Mouse (Mus musculus) C2C12 (cell line): ENCODE results near the gene Clta. TPM values are rescaled to one million over a fixed set of nuclear protein-coding genes. Genes with fewer than 3 reads are reported as not detected.
"Not testable (repeated sequence)": the region's sequence is repeated elsewhere in the genome, so short reads cannot be mapped to it uniquely, and the experiment has no call there.

Experiments used
- H3K27me3 ChIP-seq: one replicate; pipeline ENCODE4 v1.6.1; 2011; ENCODE audit not compliant: control insufficient read depth, insufficient read depth, insufficient read length
- H3K36me3 ChIP-seq: one replicate; pipeline ENCODE4 v1.6.1; 2011; ENCODE audit not compliant: control insufficient read depth, insufficient read depth
- H3K4me3 ChIP-seq: one replicate; pipeline ENCODE4 v1.5.1; 2011; ENCODE audit warnings: mild to moderate bottlenecking, control low read depth; ENCODE audit not compliant: poor library complexity, insufficient read depth, severe bottlenecking
- H3K79me2 ChIP-seq: one replicate; pipeline ENCODE4 v1.6.1; 2011; ENCODE audit not compliant: control insufficient read depth, insufficient read depth
- H3K79me3 ChIP-seq: one replicate; pipeline ENCODE4 v1.6.1; 2011; ENCODE audit warnings: low read depth, control low read depth
- H3ac ChIP-seq: one replicate; pipeline ENCODE3; 2011; ENCODE audit warnings: low read depth; ENCODE audit not compliant: control insufficient read depth, insufficient read length
- CEBPB ChIP-seq: IDR thresholded peaks from one replicate; pipeline ENCODE4 v1.6.1; 2011; ENCODE audit warnings: low read depth, mild to moderate bottlenecking, control low read depth, moderate library complexity
- CTCF ChIP-seq: IDR thresholded peaks from one replicate; pipeline ENCODE4 v1.5.1; 2011; ENCODE audit not compliant: control insufficient read depth, insufficient read depth, insufficient read length
- FOSL1 ChIP-seq: IDR thresholded peaks from one replicate; pipeline ENCODE4 v1.8.0; 2011; ENCODE audit warnings: mild to moderate bottlenecking, low read length; ENCODE audit not compliant: poor library complexity, insufficient read depth, severe bottlenecking
- MAX ChIP-seq: IDR thresholded peaks from one replicate; pipeline ENCODE4 v1.6.1; 2011; ENCODE audit warnings: mild to moderate bottlenecking, control low read depth
- MYOD1 ChIP-seq: IDR thresholded peaks from one replicate; pipeline ENCODE4 v1.6.1; 2011; ENCODE audit warnings: low read depth; ENCODE audit not compliant: control insufficient read depth, insufficient read length
- MYOG ChIP-seq: IDR thresholded peaks from one replicate; pipeline ENCODE4 v1.6.1; 2011; ENCODE audit not compliant: control insufficient read depth, insufficient read length; ENCODE audit errors: extremely low read depth
- USF1 ChIP-seq: IDR thresholded peaks from one replicate; pipeline ENCODE4 v1.6.1; 2011; ENCODE audit warnings: low read depth, mild to moderate bottlenecking, control low read depth, moderate library complexity
- polyA plus RNA-seq: library from polyadenylated mRNA; unstranded; fragments of >200 nt; fragmentation: generic; extraction: Trizol; gene quantifications from one replicate; pipeline ENCODE4 v1.2.1, GENCODE M21; 2012; ENCODE audit warnings: missing spikeins

The Clta gene
- polyA plus RNA-seq, 1 experiment: 470 TPM

DNA sequence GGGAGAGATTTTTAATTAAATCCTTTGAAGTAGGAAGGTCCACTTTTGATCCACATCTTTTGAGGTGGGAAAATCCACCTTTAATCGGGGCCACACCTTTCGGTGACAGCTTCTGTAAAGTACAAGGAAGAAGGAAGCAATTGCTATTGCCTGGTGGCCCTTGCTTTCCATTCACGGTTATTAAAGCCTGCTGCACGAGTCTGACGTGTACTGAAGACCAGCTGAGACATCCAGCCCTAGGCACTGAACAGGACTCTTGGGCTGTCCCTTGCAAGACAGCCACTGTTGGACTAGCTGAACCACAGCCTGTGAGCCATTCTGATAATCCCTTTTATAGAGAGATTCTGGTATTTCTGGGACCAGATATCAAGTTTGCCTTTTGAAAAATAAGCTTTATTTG lies 32.2 kb downstream of the Clta start:
- TF ChIP-seq CEBPB (no peak), USF1 (no peak), CTCF (no peak), FOSL1 (no peak), MYOG (no peak)
- Histone ChIP-seq H3K79me3 (no peaks in the 10 kb centered on the region), H3ac (no peak overlapping the region), H3K36me3 (peaks cover 43% of the 10 kb centered on the region), H3K4me3 (no peak overlapping the region), H3K79me2 (no peaks in the 10 kb centered on the region), H3K27me3 (no peaks in the 10 kb centered on the region)

DNA sequence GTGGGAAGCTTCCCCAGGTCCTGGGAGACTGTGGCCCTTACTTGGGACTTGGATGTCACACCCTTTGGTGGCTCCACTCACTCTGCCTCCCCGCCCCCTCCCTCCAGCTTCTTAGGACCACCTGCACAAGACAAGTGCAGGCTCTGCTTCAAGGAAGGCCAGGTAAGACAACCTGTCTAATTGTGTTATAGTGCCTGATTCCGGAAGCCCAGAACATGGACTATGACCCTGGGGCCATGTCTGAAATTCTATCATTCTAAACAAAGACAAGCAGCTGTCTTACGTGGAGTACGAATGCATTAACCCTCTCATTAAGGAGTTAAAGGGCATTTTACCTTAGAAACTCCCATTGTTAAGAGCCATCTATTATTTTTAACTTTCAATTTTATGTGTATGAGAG lies 36.5 kb downstream of the Clta start:
- TF ChIP-seq USF1 (no peak), MYOD1 (no peak), MAX (no peak), CTCF (no peak), FOSL1 (no peak), MYOG (no peak), CEBPB (no peak)

DNA sequence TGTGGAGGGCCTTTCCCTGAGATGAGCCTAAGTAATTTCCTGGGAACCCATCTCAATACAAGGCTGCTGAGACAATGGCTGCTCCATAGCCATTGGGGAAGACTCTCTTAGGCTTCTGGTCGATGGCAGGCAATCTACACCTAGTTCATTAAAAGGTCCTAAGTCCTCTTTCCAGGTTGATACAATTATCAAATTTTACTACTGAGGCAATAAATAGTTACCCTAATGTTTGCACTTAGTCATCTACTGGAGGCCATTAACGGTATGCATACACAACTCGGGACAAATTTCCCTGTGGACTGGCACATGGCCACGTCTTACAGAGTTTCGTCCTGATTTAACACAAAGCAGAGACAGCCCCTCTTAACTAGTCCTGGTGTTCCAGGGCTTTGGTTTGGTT lies 38.2 kb downstream of the Clta start:
- Histone ChIP-seq H3K27me3 (no peaks in the 10 kb centered on the region), H3K79me2 (no peaks in the 10 kb centered on the region), H3K4me3 (no peak overlapping the region), H3K36me3 (peaks cover 30% of the 10 kb centered on the region), H3ac (no peak overlapping the region), H3K79me3 (no peaks in the 10 kb centered on the region)
- no peak for TF ChIP-seq MYOD1
- TF ChIP-seq CTCF: no peak
- no peak for TF ChIP-seq MAX
- no peak for TF ChIP-seq CEBPB
- no peak for TF ChIP-seq MYOG
- no peak for TF ChIP-seq FOSL1
- no peak for TF ChIP-seq USF1

More for the DNA sequence above, 36.5 kb downstream of the Clta start:
- Histone ChIP-seq H3K36me3 (peaks cover 31% of the 10 kb centered on the region), H3ac (no peak overlapping the region), H3K4me3 (no peak overlapping the region), H3K79me2 (no peaks in the 10 kb centered on the region), H3K27me3 (no peaks in the 10 kb centered on the region), H3K79me3 (no peaks in the 10 kb centered on the region)

DNA sequence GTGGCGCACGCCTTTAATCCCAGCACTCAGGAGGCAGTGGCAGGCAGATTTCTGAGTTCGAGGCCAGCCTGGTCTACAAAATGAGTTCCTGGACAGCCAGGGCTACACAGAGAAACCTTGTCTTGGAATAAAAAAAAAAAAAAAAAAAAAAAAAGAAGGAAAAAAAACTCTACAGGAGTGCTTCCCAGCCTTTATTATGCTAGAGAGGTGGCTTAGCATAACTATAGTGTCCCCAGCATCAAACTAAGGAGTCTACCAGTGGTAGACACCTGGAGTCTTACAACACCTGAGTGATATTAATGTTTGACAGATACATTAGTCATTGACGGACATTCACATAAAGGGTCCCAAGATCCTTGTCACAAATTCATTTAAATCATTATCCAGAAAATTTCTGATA lies 38.9 kb downstream of the Clta start:
- H3K36me3 ChIP-seq: peaks cover 30% of the 10 kb centered on the region
- H3K79me3 ChIP-seq, H3ac ChIP-seq, H3K79me2 ChIP-seq, H3K27me3 ChIP-seq, H3K4me3 ChIP-seq: not testable (repeated sequence)

DNA sequence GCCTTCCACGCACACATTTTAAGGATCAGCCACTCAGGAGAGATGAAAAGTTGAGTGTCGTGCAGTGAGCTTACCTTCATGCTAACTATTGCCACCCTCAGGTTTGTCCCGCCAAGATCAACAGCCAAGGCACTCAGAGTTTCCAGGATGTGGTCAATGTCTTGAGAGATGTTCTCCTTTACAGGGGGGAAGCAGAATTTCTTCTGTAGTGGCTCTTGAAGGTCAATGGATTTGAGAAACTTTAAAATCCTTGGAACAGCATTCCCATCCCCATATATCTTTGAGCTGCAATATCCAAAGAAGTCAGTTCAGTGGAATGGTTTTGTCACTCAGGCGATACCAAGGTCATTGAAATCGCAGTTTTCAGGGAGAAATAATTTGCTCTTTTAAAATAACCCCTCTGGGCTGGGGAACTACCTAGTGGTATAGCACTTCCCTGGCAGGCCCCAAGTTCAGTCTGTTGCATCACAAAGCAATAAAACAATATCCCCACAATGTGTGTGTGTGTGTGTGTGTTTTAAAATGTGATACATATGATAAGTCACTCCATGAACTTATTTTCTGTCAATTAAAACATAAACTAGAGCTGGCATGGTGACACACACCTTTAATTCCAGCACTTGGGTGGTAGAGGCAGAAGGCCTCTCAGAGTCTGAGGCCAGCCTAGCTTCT lies 40.6 kb downstream of the Clta start:
- Histone ChIP-seq H3K36me3 (peaks cover 29% of the 10 kb centered on the region), H3K27me3 (no peaks in the 10 kb centered on the region), H3K79me3 (no peaks in the 10 kb centered on the region), H3K79me2 (no peaks in the 10 kb centered on the region), H3ac (no peak overlapping the region), H3K4me3 (no peak overlapping the region)
- TF ChIP-seq FOSL1 (no peak), CEBPB (no peak), CTCF (no peak), USF1 (no peak), MYOD1 (no peak), MAX (no peak), MYOG (no peak)

DNA sequence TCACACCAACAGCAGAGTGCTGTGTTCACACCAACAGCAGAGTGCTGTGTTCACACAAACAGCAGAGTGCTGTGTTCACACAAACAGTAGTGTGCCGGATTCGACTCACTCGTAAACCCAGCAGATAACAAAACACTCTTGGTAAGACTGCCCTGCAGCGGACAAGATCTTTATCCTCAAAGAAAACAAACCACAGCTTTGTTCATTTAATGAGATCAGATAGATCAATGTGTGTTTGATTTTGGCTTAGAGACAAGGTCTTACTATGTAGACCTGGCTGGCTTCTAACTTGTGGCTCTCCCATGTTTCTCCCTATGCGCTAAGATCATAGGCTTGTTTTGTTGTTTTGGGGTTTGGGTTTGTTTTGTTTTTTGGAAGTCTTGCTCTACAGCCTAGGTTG lies 41.8 kb downstream of the Clta start:
- no peaks in the 10 kb centered on the region for H3K27me3 ChIP-seq
- H3K4me3 ChIP-seq: no peak overlapping the region
- H3K36me3 ChIP-seq: peaks cover 18% of the 10 kb centered on the region
- TF ChIP-seq CTCF (no peak), FOSL1 (no peak), USF1 (no peak), MYOG (no peak), MAX (no peak), MYOD1 (no peak), CEBPB (no peak)
- no peaks in the 10 kb centered on the region for H3K79me3 ChIP-seq
- H3ac ChIP-seq: no peak overlapping the region
- no peaks in the 10 kb centered on the region for H3K79me2 ChIP-seq
